Comparison of ENCODE assay signal across 9 mouse cellular contexts in the genomic region with DNA sequence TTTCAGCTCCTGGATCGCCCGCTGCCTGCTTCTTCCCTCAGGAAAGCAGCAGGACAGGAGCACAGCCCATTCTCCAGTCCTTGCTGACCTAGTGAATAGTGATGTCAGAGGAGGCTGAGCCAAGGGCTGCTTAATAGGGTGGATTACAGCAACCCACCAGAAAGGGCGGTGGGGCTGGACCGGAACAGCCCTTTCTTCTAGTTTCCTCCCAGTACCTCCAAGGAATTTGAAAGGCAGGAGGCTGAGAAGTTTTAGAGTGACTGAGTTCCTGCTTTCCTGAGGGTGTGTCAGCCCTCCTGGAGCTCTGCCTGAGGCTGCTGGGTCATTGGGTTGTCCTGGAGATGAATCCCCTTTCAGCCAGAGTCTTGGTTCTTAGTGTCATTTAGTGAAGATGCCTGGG. TPM values are rescaled to one million over a fixed set of nuclear protein-coding genes. Genes with fewer than 3 reads are reported as not detected.
DNase-seq lines count a peak whose midpoint lies in the region; ATAC-seq and TF ChIP-seq lines count a peak whose summit lies in the region.
"Had no signal": no experiment of that assay in that cellular context is flagged by ENCODE, and none has a peak within 500 bp of the region (broad histone marks: within the 10 kb centered on the region; RNA-seq: fewer than 3 reads in every experiment).

No protein-coding gene starts in this region.

- H3K4me1 ChIP-seq in cortical plate, adult 2 months (ENCODE audit: control insufficient read depth, insufficient read depth, low read length): peaks cover 30% of the 10 kb centered on the region
- H3K4me1 ChIP-seq in kidney, adult 2 months (ENCODE audit: control insufficient read depth, insufficient read depth, low read length): peaks cover 13% of the 10 kb centered on the region; the same call in 1 of the 2 replicates

- no peak for TF ChIP-seq POLR2A in cortical plate, adult 2 months (IDR thresholded peaks at IDR 0.05; ENCODE audit: extremely low read depth, insufficient read depth, low read length)
- TF ChIP-seq POLR2A in kidney, adult 2 months (IDR thresholded peaks at IDR 0.05; ENCODE audit: low read depth, low read length): no peak

- no peaks in the 10 kb centered on the region for H3K27me3 ChIP-seq in kidney, adult 2 months (replicated peaks; ENCODE audit: control insufficient read depth, insufficient read depth, low read length)
- H3K27me3 ChIP-seq: liver, embryonic 15.5 days had no signal

- WGBS in kidney, adult 2 months: 66% methylated on average over 4 of the region's 4 CpGs

- no peaks in the 10 kb centered on the region for H3K36me3 ChIP-seq in kidney, adult 2 months (ENCODE audit: control insufficient read depth, insufficient read depth, low read length)
- H3K36me3 ChIP-seq: liver, embryonic 15.5 days had no signal

- no peak for ATAC-seq in granulocyte monocyte progenitor cell, adult 5-6 weeks (replicated peaks; ENCODE audit: poor library complexity, severe bottlenecking)

- DNase-seq in kidney, adult 11 months: peak; percentile 70
- DNase-seq in kidney, adult 18-20 months: no peak
- DNase-seq in kidney, adult 2 months: peak; percentile 84
- DNase-seq in lung, postnatal 36 days: peak; percentile 79
- DNase-seq in natural killer cell, adult 2 months (ENCODE audit: low spot score in 2 of 2): no peak
- no peak for DNase-seq in cerebellum, postnatal 25 days

- H3K4me3 ChIP-seq in cortical plate, adult 2 months (ENCODE audit: insufficient read depth, low read length): no peak overlapping the region
- peak overlapping the region; percentile 39 for H3K4me3 ChIP-seq in kidney, adult 2 months (ENCODE audit: insufficient read depth, low read depth, low read length)
- H3K4me3 ChIP-seq: liver, embryonic 15.5 days had no signal

- TF ChIP-seq CTCF in cortical plate, adult 2 months (IDR thresholded peaks at IDR 0.05; ENCODE audit: extremely low read depth, insufficient read depth, low read length): no peak
- TF ChIP-seq CTCF in kidney, adult 2 months (conservative IDR thresholded peaks at IDR 0.05; ENCODE audit: insufficient read depth, insufficient read length, low read depth, low read length): no peak

- peak overlapping the region; percentile 66; the same call in 1 of the 2 replicates for H3K27ac ChIP-seq in cortical plate, adult 2 months (ENCODE audit: insufficient read depth, low read length)
- H3K27ac ChIP-seq in kidney, adult 2 months (ENCODE audit: insufficient read depth, low read depth, low read length): peak overlapping the region; percentile 66
- H3K27ac ChIP-seq: liver, embryonic 15.5 days had no signal

RNA-seq across cellular contexts. Expression of a gene that starts 23.9 kb away (rescaled TPM):
- 85.8 and 91.8 TPM in 2 replicates for polyA plus RNA-seq in cortical plate, adult 2 months (2012; rRNA removed)
- polyA plus RNA-seq in kidney, adult 2 months (2012; rRNA removed): 38.9 and 41.7 TPM in 2 replicates
- total RNA-seq in granulocyte monocyte progenitor cell, adult 5-6 weeks (2014; fragmentation: Nextera tagmentation): 29.6 and 31.9 TPM in 2 replicates
- total RNA-seq in granulocyte monocyte progenitor cell, adult 5-6 weeks (2017): 16.7 and 21.9 TPM in 2 replicates

Comparison
In these comparisons a context has a peak if more than half of its experiments do, and no peak if none do; other contexts are left out.
1. DNase-seq: peak in kidney, adult 11 months (single experiment), kidney, adult 2 months (single experiment) and lung, postnatal 36 days (single experiment); none in kidney, adult 18-20 months (single experiment), natural killer cell, adult 2 months (0 of 2) and cerebellum, postnatal 25 days (0 of 2).